Mouse (Mus musculus) CD4-positive, CD25-positive, alpha-beta regulatory T cell, adult 4 months (primary cell): ENCODE measurements around the gene Bag6. TPM values are rescaled to one million over a fixed set of nuclear protein-coding genes. Genes with fewer than 3 reads are reported as not detected.
"Not testable (repeated sequence)": the region's sequence is repeated elsewhere in the genome, so short reads cannot be mapped to it uniquely, and the experiment has no call there.

Source experiments
- ATAC-seq: one replicate; pipeline ENCODE4 v1.8.0; 2017
- polyA plus RNA-seq, 2 experiments: library from polyadenylated mRNA; unstranded; fragments of 100-300 nt; shearing (Covaris generic); gene quantifications; one replicate each; pipeline ENCODE4 v1.2.1; 2017

The Bag6 gene
- polyA plus RNA-seq, 2 experiments from 2014 or later, result 16.9 to 31.5 TPM

DNA sequence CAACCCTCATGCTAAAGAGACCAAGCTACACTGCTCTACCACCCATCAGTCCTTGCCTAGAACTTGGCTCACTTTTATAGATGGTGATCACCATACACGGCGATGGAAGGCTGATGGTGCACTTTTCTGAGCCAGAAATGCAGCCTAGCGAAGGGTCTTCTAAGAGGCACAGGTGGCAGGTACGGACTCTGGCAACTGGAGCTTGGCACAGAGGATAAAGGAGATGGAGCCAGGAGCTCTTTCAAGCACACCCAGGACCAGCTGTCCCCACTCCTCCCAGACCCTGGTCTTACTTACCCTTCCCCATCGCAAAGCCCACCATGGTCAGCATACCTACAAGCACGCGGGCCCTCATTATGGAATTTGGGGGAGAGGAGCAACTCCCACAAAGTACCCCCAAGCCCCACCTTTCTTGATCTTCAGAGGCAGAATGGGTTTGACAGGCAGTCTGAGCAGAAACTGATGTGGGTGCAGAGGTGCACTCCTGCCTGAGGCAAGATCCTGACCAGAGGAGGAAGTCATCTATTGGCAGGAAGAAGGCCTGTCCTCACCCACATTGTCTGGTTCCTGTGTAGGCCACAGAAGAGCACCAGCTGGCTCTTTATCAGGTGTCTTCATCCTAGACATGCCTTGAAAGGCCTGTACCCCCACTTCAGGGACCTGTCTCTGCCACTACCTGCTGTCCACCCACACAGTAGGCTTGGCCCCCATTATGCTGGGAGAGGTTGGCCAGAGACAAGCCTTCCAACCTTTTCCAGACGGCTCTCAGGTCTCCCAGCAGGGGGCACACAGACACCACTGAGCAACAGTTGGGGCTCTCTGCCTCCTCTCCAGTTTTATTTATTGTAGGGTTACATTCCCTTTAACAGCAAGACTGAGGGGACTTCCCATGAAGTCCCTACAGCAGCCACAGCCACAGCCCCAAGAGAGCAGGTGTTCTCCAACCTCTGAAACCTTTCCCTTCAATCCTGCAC lies 19.6 kb upstream of the Bag6 start, which contains the start of gene Ly6g5b:
Gene Ly6g5b, minus strand, starts transcription at position 383 of the 974 bp plus-strand sequence.
- ATAC-seq, result peak; percentile 70

- ATAC-seq, result no peak
Observed at GRCm38 (mm10) chr17:35120745-35121142, 14.2 kb upstream of the Bag6 start.

- peak; percentile 95 for ATAC-seq
Observed at GRCm38 (mm10) chr17:35121143-35121799, 13.7 kb upstream of the Bag6 start, which contains the start of gene Gpank1. Gpank1 (plus strand) TSS chr17:35121455.

DNA sequence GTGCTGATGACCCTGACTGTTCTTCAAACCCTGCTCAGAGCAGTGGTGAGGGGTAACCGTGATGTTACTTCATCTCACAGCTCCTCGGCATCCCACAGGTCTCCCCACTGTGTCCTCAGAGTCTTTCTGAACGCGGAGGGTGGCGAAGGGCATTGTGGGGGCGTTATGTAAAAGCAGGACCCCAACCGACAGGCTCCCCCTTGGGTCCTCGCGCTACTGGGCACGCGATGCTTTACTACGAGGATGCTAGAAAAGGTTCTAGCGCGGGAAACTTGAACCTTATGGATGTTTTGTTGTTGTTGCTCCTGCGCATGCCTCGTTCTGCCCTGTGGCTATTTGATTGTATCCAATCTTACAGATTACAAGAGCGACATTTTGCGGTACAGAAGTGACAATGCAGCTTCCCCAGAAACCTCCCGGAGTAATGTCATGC lies 13.1 kb upstream of the Bag6 start, which contains the start of gene Csnk2b:
Gene Csnk2b, minus strand, starts transcription at position 183 of the 433 bp plus-strand sequence.
- ATAC-seq, result no peak

DNA sequence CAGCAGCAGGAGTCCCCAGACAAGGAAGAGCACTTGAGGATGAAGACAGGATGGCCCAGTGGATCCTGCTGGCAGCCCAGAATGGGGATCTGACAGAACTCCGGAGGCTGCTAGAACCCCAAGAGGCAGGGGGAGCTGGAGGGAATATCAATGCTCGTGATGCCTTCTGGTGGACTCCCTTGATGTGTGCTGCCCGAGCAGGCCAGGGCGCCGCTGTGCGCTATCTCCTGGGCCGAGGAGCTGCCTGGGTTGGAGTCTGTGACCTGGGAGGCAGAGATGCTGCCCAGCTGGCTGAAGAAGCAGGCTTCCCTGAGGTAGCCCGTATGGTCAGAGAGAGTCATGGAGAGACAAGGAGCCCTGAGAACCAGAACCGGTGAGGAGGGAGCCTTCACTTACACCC lies 11.7 kb upstream of the Bag6 start:
- ATAC-seq, result not testable (repeated sequence)

DNA sequence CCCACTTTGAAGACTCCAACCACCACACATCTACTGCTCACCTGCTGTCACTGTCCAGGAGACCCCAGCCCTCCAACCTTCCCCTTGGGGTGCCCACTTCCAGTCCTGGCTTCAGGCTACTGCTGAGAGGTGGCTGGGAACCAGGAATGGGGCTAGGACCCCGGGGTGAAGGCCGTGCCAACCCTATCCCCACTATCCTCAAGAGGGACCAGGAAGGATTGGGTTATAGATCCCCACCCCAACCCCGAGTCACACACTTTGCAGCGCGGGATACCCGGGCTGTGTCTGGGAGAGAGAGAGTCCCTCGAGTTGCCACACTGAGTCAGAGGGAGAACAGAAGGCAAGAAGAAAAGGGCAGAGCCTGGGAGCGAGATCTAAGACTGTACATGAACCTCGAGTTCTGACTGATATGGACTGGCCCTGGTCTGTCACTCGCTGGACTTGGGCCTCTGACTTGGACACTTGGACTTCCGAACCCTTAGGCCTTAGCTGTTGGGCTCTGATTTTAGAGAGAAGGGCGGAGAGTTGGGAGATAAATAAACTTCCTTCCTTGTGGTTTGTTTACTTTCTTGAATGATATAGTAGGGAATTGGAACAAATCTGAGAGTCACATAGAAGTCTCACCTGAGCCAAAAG lies 10.6 kb upstream of the Bag6 start:
- ATAC-seq, result not testable (repeated sequence)

DNA sequence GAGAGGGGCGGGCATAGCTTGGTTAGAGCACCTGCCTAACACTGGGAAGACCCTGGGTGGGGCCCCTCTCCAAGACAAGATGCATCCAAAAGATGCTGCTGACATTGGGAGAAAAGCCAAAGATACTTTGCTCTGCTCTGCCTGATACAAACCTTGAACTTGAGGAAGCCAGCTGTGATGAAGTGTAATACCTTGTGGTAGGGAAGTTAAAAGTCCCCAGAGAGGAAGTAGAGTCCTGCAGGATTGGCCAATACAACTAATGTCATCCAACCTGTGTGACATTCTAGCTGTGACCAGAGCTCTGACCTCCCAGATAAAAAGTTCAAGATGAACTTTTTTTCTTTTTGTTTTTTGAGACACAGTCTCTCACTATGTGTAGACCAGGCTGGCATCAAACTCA lies 9.9 kb upstream of the Bag6 start:
- ATAC-seq, result no peak

DNA sequence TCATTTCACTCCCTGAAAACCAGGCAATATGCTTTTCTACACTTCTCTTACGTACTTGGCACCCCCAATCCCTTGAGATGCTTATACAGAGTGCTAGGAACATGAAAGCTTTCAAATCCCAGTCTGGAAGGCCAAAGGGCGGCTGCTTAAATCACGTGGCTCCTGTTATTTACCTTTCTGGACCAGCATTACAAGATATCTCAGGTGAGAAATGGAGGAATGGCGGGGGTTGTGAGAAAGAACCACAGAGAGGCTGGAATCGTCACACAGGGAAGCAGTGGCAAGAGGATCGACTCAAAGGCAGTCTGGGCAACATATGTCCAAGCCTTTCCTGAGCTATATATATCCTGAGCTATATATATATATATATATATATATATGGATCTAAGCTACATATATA lies 9.4 kb upstream of the Bag6 start:
- ATAC-seq, result no peak

DNA sequence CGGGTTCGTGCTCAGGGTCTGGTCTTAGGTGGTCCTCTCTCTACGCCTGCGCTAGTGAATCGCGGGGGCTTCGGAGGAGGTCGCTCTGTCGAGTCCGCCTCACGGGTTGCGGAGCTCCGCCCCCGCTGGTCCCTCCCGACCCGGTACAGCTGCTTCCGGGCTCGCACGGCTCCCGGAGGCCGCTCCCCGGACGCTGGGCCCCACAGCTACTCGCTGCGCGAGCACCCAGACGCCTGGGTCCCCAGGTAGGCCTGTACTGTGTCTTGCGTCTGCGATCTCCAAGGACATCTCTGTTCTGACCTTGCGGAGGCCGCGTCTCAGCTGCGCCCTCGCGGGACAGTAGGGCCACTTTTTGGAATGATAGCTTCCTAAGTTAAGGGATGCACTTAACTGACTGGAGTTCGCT lies 8.8 kb upstream of the Bag6 start, which contains the start of gene D17H6S53E:
Gene D17H6S53E, plus strand, starts transcription at position 168 of the 406 bp plus-strand sequence.
- ATAC-seq, result peak; percentile 75

- no peak for ATAC-seq
Observed at GRCm38 (mm10) chr17:35127017-35127416, 8.0 kb upstream of the Bag6 start.

GRCm38 (mm10) chr17:35128996-35129395 lies 6.0 kb upstream of the Bag6 start:
- no peak for ATAC-seq

GRCm38 (mm10) chr17:35131038-35131437 lies 3.9 kb upstream of the Bag6 start:
- no peak for ATAC-seq

DNA sequence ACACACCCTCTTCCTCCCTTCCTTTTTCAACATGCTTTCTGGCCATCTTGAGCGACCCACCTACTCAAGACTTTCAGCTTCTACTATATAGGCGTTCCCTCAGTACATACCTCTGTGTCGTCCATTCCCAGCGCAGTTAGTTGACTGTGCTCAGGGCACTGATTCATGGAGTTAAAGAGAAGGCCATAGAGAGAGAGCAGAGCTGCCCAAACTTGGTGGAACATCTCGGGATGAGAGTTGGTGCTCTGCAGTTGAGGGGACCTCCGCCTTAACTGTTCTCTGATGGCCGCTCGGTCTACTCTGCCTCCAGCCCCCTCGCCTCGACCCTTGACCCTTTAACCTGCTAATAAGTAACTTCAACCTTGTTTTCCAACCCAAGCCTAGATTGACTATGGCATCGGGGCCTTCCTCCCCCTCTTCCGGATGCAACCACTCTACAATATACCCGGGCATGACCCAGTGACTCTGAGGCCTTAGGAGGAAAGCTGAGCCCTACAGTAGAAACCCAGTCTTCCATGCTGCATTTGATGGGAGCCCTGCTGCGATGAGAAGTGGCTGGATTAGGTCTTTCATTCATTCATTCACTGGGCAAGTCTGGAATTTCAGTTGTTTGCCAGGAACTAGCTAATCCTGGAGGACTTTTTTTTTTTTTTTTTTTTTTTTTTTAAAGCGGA lies 3.3 kb upstream of the Bag6 start, which contains the start of gene Apom:
Gene Apom, minus strand, starts transcription at position 551 of the 674 bp plus-strand sequence.
- no peak for ATAC-seq

- ATAC-seq, result no peak
Observed at GRCm38 (mm10) chr17:35132174-35132560, 2.8 kb upstream of the Bag6 start.

DNA sequence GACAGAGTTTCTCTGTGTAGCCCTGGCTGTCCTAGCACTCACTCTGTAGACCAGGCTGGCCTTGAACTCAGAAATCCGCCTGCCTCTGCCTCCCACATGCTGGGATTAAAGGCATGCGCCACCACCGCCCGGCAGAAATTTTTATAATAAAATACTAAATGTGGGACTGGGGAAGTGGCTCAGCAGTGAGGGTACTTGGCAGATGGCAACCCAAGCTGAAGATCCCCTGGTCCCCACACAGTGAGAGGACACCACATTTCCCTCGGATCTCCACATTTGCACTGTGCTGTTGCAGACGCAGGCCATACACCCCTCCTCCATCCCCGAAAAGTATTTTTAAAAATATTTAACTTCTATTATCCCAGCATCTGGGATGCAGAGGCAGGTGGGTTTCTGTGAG lies 1.5 kb upstream of the Bag6 start:
- no peak for ATAC-seq

DNA sequence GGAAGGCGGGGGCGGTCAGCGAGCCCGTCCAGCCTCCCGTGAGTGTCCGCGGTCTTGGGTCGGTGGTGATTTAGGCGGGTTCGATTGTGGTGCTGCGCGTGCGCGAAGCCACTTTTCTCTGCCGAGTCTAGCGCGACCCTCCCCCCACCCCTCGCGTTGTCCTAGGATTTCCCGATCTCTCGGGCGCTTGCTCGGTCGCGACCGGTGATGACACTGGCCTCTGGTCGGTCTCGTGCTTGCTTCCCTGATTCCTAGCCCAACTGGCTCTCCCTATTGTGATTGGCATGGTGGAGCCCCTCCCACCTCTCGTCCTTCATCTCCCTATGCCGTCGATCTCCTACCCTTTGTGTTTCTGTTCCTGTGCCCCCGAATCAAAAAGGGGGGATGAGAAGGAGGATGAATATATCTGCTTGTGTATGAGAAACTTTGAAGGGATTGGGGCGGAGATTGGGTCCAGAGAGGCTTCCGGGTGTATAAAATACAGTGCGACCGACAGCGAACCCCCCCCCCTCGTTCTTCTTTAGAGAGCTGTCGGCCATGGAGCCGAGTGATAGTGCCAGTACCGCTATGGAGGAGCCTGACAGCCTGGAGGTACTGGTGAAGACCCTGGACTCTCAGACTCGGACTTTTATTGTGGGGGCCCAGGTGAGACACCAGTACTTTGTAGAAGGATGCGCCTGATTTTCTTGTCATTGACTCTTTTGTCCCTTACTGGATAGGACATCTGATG lies 778 bp downstream of the Bag6 start:
- peak; percentile 22 for ATAC-seq

DNA sequence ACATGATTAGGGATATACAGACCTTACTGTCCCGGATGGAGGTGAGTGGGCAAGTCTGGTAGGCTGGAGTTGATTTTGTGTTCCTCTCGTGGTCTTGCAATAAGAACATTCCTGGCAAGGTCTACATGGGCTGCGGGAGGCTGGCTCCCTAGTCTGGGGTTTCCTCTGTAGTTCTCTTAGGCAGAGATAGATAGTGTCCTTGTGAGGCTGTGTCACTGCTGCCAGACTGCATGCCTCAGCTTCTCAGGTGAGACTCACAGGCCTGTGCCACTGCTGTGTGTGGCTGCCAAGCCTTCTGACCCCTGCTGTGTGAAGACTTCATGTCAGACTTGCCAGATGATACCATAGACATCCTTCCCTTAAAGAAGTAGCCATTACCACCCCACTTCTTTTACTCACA lies 4.3 kb downstream of the Bag6 start:
- ATAC-seq, result no peak

- no peak for ATAC-seq
Observed at GRCm38 (mm10) chr17:35140490-35140996, 5.6 kb downstream of the Bag6 start.

DNA sequence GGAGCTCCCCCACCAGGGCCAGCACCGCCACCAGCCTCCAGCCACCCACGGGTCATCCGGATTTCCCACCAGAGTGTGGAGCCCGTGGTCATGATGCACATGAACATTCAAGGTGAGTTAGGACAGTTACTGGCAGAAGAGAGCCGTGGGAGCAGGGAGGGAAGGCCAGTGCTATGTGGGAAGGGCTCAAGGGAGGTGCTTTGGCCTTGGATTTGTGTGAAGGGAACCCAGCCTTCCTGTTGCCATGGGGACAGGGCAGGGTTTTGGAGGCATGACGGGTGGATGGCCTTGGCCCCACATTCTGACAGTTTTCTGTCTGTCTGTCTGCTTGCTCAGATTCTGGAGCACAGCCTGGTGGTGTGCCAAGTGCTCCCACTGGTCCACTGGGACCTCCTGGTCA lies 7.0 kb downstream of the Bag6 start:
- ATAC-seq, result no peak

DNA sequence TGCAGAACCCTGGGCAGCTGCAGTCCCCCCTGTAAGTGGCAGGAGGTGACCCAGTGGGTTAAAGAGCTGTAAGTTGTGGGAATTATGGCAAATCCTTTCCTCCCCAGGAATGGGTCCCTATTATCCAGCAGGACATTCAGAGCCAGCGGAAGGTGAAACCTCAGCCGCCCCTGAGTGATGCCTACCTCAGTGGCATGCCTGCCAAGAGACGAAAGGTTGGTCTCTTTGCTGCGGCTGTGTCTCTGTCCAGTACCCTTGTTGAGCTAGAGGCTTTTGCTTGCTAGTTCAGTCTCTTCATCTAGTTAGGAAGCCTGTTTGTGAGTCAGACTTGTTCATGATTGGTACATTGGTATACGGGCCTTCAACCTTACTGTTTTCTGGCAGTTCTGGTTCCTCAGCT lies 11.2 kb downstream of the Bag6 start:
- no peak for ATAC-seq

- ATAC-seq, result no peak
Observed at GRCm38 (mm10) chr17:35147348-35147747, 12.4 kb downstream of the Bag6 start.
